Mouse (Mus musculus) gastrocnemius, adult 18-20 months (tissue): Measurements from ENCODE around the gene Gart. TPM values are rescaled to one million over a fixed set of nuclear protein-coding genes. Genes with fewer than 3 reads are reported as not detected.

Source experiments
- DNase-seq: peaks from one replicate; pipeline ENCODE4 v3.0.0; 2021; ENCODE audit warnings: low spot score
- total RNA-seq, 2 experiments: library from RNA; stranded (reverse); gene quantifications; 2 replicates each; pipeline ENCODE4 v1.2.3; 2021

Gart gene
- total RNA-seq, 2 experiments from 2014 or later, result 60.8 to 64.6 TPM

GRCm38 (mm10) chr16:91611248-91611647, 35.5 kb downstream of the Gart start:
- DNase-seq, result no peak

- DNase-seq, result peak; percentile 16
These were observed 37.1 kb downstream of the Gart start for GRCm38 (mm10) chr16:91609501-91610245.

GRCm38 (mm10) chr16:91606958-91607357, 39.8 kb downstream of the Gart start:
- no peak for DNase-seq

- no peak for DNase-seq
These were observed 41.6 kb downstream of the Gart start for GRCm38 (mm10) chr16:91605156-91605555.

- DNase-seq, result no peak
These were observed 45.1 kb downstream of the Gart start for GRCm38 (mm10) chr16:91601693-91602092.

GRCm38 (mm10) chr16:91601081-91601480, 45.7 kb downstream of the Gart start:
- DNase-seq, result no peak

- no peak for DNase-seq
These were observed 47.5 kb downstream of the Gart start for GRCm38 (mm10) chr16:91599242-91599641.

GRCm38 (mm10) chr16:91597672-91598010, 49.1 kb downstream of the Gart start, which contains the start of gene Tmem50b:
Gene Tmem50b (minus strand): TSS chr16:91597800.
- DNase-seq, result peak; percentile 99

GRCm38 (mm10) chr16:91596779-91597671, 49.7 kb downstream of the Gart start:
- peak; percentile 21 for DNase-seq

- DNase-seq, result no peak
These were observed 50.4 kb downstream of the Gart start for GRCm38 (mm10) chr16:91596397-91596778.

GRCm38 (mm10) chr16:91595076-91595475, 51.7 kb downstream of the Gart start:
- DNase-seq, result peak; percentile 57

GRCm38 (mm10) chr16:91593262-91593661, 53.5 kb downstream of the Gart start:
- DNase-seq, result no peak

- no peak for DNase-seq
These were observed 54.6 kb downstream of the Gart start for GRCm38 (mm10) chr16:91592162-91592561.

GRCm38 (mm10) chr16:91588703-91589102, 58.0 kb downstream of the Gart start:
- no peak for DNase-seq

- no peak for DNase-seq
These were observed 58.9 kb downstream of the Gart start for GRCm38 (mm10) chr16:91587730-91588453.

GRCm38 (mm10) chr16:91586244-91586643, 60.5 kb downstream of the Gart start:
- no peak for DNase-seq

GRCm38 (mm10) chr16:91585617-91586016, 61.1 kb downstream of the Gart start:
- DNase-seq, result no peak

GRCm38 (mm10) chr16:91582307-91582706, 64.4 kb downstream of the Gart start:
- peak; percentile 29 for DNase-seq

- DNase-seq, result no peak
These were observed 67.6 kb downstream of the Gart start for GRCm38 (mm10) chr16:91578980-91579720.

GRCm38 (mm10) chr16:91575151-91575550, 71.6 kb downstream of the Gart start:
- no peak for DNase-seq
